Comparison of ENCODE assay signal across 8 mouse cellular contexts in the genomic region with DNA sequence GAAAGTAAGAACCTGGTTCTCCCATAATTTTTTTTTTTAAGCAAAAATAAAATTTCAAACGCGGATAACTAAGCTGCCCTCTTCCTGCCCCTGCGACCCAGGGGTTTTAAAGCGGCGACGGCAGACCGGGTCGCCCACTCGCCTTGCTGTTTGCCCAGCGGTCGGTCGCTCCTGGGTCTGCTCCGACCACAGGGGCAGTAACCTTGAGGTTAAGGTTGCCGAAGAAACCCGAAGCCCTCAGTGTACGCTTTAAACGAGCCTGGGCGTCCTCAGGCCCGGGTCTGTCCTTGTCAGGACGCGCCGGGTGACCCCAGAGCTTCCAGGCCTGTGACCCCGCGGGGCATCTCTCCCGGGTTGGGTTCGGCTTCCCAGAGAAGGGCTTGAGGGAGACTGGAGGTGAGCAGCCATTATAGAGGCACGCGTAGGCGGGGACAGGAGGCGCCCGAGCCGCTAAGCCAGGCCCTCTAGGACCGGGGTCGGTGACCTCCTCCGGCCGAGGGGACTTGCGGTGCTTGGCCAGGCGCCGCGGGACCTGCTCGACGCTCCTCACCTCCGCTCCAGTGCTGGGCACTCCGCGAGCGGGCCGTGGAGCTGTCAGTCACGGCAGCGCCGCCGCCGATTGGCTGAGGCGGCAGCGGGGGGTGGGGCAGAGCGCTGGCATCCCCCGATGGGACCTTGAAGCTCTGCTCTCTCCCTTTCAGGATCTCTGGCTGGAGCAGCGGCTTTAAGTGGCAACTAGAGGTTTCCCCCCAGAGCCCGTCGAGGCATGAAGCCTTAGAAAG.
DNase-seq lines count a peak whose midpoint lies in the region; ATAC-seq and TF ChIP-seq lines count a peak whose summit lies in the region.

No protein-coding gene starts in this region.

- no peak for TF ChIP-seq CTCF in C2C12 (IDR thresholded peaks at IDR 0.05; ENCODE audit: control insufficient read depth, insufficient read depth, insufficient read length)
- TF ChIP-seq CTCF in embryonic fibroblast, embryonic 13.5 days (IDR thresholded peaks at IDR 0.05; ENCODE audit: borderline replicate concordance, insufficient read depth, low read length): no peak

- H3K9ac ChIP-seq in kidney, embryonic 15.5 days: peak overlapping the region; percentile 57

- peak; percentile 90 for ATAC-seq in kidney, embryonic 15.5 days (replicated peaks; ENCODE audit: low FRiP score)

- peak; percentile 43; the same call in 1 of the 2 replicates for TF ChIP-seq POLR2A in embryonic fibroblast, embryonic 13.5 days (IDR thresholded peaks at IDR 0.05; ENCODE audit: low read depth, low read length)

- no peaks in the 10 kb centered on the region for H3K9me3 ChIP-seq in heart, embryonic 10.5 days
- no peaks in the 10 kb centered on the region for H3K9me3 ChIP-seq in kidney, embryonic 15.5 days (replicated peaks)

- H3K4me3 ChIP-seq in C2C12 (ENCODE audit: insufficient read depth, poor library complexity, severe bottlenecking): peak overlapping the region; percentile 29
- H3K4me3 ChIP-seq in embryonic fibroblast, embryonic 13.5 days (ENCODE audit: insufficient read depth, low read length): peak overlapping the region; percentile 52
- H3K4me3 ChIP-seq in heart, embryonic 10.5 days: peak overlapping the region; percentile 70
- peak overlapping the region; percentile 59 for H3K4me3 ChIP-seq in kidney, embryonic 15.5 days (replicated peaks)

- under 1% methylated on average over 59 of the region's 59 CpGs for WGBS in heart, embryonic 10.5 days
- under 1% methylated on average over 59 of the region's 59 CpGs for WGBS in kidney, embryonic 15.5 days

- H3K36me3 ChIP-seq in C2C12 (ENCODE audit: control insufficient read depth, insufficient read depth): no peaks in the 10 kb centered on the region
- H3K36me3 ChIP-seq in heart, embryonic 10.5 days: no peaks in the 10 kb centered on the region
- no peaks in the 10 kb centered on the region for H3K36me3 ChIP-seq in kidney, embryonic 15.5 days

- peaks cover 26% of the 10 kb centered on the region for H3K79me3 ChIP-seq in C2C12 (ENCODE audit: low read depth)

- H3K27me3 ChIP-seq in C2C12 (ENCODE audit: control insufficient read depth, insufficient read depth, insufficient read length): no peaks in the 10 kb centered on the region
- H3K27me3 ChIP-seq in heart, embryonic 10.5 days (ENCODE audit: insufficient read depth, poor library complexity, severe bottlenecking): no peaks in the 10 kb centered on the region
- no peaks in the 10 kb centered on the region for H3K27me3 ChIP-seq in kidney, embryonic 15.5 days

- peaks cover 93% of the 10 kb centered on the region for H3K79me2 ChIP-seq in C2C12 (ENCODE audit: control insufficient read depth, insufficient read depth)

- peaks cover 16% of the 10 kb centered on the region for H3K4me1 ChIP-seq in embryonic fibroblast, embryonic 13.5 days (ENCODE audit: control insufficient read depth, insufficient read depth, low read length)
- H3K4me1 ChIP-seq in heart, embryonic 10.5 days: peaks cover 76% of the 10 kb centered on the region
- peaks cover 76% of the 10 kb centered on the region for H3K4me1 ChIP-seq in kidney, embryonic 15.5 days

- peak overlapping the region; percentile 94 for H3K4me2 ChIP-seq in kidney, embryonic 15.5 days

- H3K27ac ChIP-seq in embryonic fibroblast, embryonic 13.5 days (ENCODE audit: insufficient read depth, low read length): no peak overlapping the region
- peak overlapping the region; percentile 95 for H3K27ac ChIP-seq in heart, embryonic 10.5 days
- H3K27ac ChIP-seq in kidney, embryonic 15.5 days: peak overlapping the region; percentile 90

- DNase-seq in brain, adult 2 months (ENCODE audit: low read depth, low spot score): peak; percentile 90
- DNase-seq in heart, embryonic 10.5 days (ENCODE audit: low spot score): peak; percentile 96
- DNase-seq in liver: peak; percentile 97
- DNase-seq in monocyte, adult 2 months (ENCODE audit: low read depth in 1 of 2, low spot score in 2 of 2): peak; percentile 62 to 83
- DNase-seq in spleen, postnatal 14 days (ENCODE audit: low spot score in 2 of 2): peak; percentile 94 to 95

- H3ac ChIP-seq in C2C12 (ENCODE audit: control insufficient read depth, insufficient read length, low read depth): peak overlapping the region; percentile 66

TF ChIP-seq in C2C12, 6 proteins besides CTCF, POLR2A, EP300 and RAD21:
- no peak for TF ChIP-seq MYOG (IDR thresholded peaks at IDR 0.05; ENCODE audit: control insufficient read depth, extremely low read depth, insufficient read length)
- TF ChIP-seq USF1 (IDR thresholded peaks at IDR 0.05; ENCODE audit: low read depth): no peak
- TF ChIP-seq MAX (IDR thresholded peaks at IDR 0.05): no peak
- no peak for TF ChIP-seq CEBPB (IDR thresholded peaks at IDR 0.05; ENCODE audit: low read depth)
- TF ChIP-seq FOSL1 (IDR thresholded peaks at IDR 0.05; ENCODE audit: insufficient read depth, low read length, poor library complexity, severe bottlenecking): no peak
- TF ChIP-seq MYOD1 (IDR thresholded peaks at IDR 0.05; ENCODE audit: control insufficient read depth, insufficient read length, low read depth): no peak
